Mouse (Mus musculus) brain, adult 2 months (tissue): Measurements from ENCODE around the gene Tuba3a.
"Not testable (repeated sequence)": the region's sequence is repeated elsewhere in the genome, so short reads cannot be mapped to it uniquely, and the experiment has no call there.

Experiments used
- DNase-seq: peaks from one replicate; pipeline ENCODE4 v3.0.0; 2011; ENCODE audit warnings: low read depth, low spot score

Tuba3a gene

DNA sequence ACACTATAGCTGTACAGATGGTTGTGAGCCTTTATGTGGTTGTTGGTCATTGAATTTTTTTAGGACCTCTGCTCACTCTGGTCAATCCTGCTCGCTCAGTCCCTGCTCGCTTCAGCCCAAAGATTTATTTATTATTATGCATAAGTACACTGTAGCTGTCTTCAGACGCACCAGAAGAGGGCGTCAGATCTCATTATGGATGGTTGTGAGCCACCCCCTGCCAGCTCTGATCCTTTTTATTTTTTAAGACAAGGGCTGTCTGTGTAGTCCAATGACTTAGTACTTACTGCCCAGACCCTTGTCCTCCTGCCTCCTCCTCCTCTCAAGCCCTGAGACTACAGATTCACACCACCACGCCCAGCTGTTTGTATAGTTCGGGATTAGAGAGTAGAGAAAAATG, 19.2 kb downstream of the Tuba3a start:
- DNase-seq, result not testable (repeated sequence)

GRCm38 (mm10) chr6:125266091-125266490, 19.8 kb downstream of the Tuba3a start:
- DNase-seq, result no peak

- peak; percentile 84 for DNase-seq
These were observed 20.6 kb downstream of the Tuba3a start for GRCm38 (mm10) chr6:125265239-125265638.

DNA sequence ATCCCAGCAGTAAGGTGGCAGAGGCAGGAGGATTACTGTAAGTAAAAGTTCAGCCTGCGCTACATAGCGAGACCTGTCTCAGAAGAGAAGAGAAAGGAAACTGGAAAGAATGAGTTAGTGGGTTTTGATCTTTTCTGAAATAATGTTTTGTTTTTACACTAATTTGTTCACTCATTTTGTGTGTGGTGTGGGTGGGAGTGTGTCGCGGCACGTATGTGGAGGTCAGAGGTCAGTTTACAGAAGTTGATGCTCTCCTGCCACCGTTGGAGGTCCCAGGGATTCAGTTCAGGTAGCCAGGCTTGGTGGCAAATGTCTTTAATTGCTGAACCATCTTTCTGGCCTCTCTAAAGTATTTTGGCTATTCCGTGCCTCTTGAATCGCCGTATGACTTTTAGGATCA, 21.6 kb downstream of the Tuba3a start:
- DNase-seq, result no peak

DNA sequence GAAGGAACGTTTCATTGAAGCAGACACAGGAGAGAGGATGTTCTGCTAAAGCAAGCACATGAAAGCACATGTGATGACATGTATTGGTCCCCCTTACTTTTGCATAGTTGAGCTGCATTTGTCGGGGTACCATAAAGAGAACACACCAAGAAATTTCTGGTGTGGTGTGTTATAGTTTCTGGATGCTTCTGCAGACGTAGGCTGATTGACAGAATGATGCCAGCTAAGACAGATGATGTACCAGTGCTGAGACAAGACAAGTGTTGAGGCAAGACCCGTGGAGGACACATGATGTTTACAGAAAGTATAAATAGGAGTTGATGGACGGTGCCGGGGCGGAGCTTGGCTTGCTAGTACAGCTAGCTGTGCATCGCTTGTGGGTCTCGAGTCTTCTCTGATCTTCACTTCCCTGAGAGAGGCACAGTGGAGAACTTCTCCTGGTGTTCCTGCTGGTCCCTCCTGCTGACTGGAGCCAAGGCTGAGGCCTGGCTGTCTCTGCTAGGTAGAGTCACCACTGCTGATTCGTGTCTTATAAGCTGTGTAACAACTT, 25.8 kb downstream of the Tuba3a start:
- no peak for DNase-seq

GRCm38 (mm10) chr6:125256222-125256966, 29.4 kb downstream of the Tuba3a start:
- DNase-seq, result peak; percentile 24

DNA sequence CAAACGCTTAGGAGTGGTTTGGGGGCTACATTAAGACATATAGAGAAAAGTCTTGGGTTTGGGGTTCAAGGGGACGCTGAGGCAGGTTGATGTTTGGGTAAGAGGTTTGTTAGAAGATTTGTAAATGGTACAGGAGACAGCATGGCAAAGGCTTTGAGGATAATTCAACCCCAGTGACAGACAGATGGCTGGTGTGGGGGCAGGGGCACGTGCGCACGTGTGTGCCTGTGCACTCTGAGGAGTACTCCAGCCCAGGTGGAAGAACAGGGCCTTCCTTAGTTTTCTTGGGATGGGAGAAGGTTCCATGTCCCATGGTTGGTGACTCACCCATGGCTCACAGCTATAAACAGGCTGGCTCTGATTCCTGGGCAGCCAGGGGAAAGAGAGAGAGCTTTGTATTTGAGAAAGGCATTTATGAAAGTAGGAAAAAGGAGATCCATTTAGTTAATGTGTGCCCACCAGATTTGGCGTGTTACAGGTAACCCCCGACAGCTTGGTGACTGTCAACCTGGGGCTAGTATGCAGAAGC, 30.3 kb downstream of the Tuba3a start:
- peak; percentile 39 for DNase-seq

- DNase-seq, result peak; percentile 30
These were observed 31.8 kb downstream of the Tuba3a start for GRCm38 (mm10) chr6:125253863-125254715.

GRCm38 (mm10) chr6:125252711-125253110, 33.1 kb downstream of the Tuba3a start:
- DNase-seq, result no peak

- peak; percentile 27 for DNase-seq
These were observed 33.6 kb downstream of the Tuba3a start for GRCm38 (mm10) chr6:125252285-125252684.

GRCm38 (mm10) chr6:125244551-125244950, 41.3 kb downstream of the Tuba3a start:
- no peak for DNase-seq

GRCm38 (mm10) chr6:125241566-125241965, 44.3 kb downstream of the Tuba3a start:
- no peak for DNase-seq

GRCm38 (mm10) chr6:125240617-125241016, 45.2 kb downstream of the Tuba3a start:
- no peak for DNase-seq

GRCm38 (mm10) chr6:125239547-125239946, 46.3 kb downstream of the Tuba3a start:
- no peak for DNase-seq

- DNase-seq, result no peak
These were observed 47.4 kb downstream of the Tuba3a start for GRCm38 (mm10) chr6:125238396-125238795.

GRCm38 (mm10) chr6:125237421-125237820, 48.4 kb downstream of the Tuba3a start:
- DNase-seq, result peak; percentile 58

DNA sequence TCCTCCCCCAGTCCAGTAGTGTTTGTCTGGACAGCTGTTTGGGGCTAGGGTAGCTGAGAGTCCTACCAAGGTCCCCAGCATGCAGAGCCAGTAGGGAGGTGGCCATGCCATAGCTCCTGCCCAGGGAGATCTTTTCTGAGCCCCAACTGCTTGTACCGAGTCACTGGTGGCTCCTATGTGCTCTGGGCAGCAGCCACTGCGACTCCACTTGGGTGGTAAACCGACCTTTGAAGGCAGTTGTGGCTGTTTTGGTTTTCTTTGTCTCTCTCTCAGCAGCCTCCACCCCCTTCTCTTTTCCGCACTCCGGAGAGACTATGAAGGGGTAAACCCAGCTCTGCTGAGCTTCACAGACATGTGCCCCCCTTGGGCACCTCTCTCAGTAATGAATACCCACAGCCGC, 49.1 kb downstream of the Tuba3a start, which contains the start of gene Cd27:
Gene Cd27 (minus strand): TSS at position 229 of the 400 bp plus-strand sequence.
- no peak for DNase-seq

DNA sequence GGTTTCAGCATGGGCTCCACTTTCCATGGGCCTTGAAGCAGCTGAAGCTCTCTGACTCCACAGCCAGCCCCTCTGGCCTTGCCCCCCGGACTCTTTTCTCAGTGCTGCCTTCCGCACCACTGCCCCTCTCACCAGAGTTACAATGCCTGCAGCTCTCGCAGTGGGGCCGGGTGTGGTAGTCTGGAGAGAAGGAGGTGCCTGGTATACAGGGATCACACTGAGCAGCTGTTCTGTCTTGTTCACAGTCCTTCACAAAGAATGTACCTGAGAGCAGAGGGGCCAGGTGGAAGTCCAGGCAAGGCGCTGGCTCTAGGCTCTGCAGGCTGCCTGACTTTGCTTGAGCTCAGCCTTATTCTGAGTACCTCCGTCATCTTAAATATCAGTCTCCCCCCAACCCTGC, 49.5 kb downstream of the Tuba3a start:
- no peak for DNase-seq

- no peak for DNase-seq
These were observed 51.4 kb downstream of the Tuba3a start for GRCm38 (mm10) chr6:125234520-125234828.

GRCm38 (mm10) chr6:125233816-125234519, 51.9 kb downstream of the Tuba3a start:
- no peak for DNase-seq

- no peak for DNase-seq
These were observed 53.3 kb downstream of the Tuba3a start for GRCm38 (mm10) chr6:125232516-125232915.

DNA sequence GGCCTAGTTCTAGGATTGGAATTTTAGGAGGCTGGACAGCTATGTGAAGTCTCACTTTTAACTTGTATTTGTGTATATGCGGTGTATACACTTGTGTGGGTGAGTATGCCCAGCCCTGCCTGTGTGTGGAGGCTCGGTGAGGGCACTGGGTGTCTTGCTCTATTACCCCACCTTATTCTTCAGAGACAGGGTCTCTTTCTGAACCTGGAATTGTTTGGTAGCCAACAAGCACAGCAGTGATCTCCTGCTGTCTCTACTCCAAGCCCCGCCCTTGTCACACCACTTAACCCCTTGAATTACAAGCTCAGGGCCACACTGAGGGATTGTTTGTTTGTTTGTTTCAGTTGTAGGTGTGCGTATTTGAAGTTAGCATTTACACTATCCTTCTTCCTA, 53.8 kb downstream of the Tuba3a start:
- no peak for DNase-seq
